In the genomic region with DNA sequence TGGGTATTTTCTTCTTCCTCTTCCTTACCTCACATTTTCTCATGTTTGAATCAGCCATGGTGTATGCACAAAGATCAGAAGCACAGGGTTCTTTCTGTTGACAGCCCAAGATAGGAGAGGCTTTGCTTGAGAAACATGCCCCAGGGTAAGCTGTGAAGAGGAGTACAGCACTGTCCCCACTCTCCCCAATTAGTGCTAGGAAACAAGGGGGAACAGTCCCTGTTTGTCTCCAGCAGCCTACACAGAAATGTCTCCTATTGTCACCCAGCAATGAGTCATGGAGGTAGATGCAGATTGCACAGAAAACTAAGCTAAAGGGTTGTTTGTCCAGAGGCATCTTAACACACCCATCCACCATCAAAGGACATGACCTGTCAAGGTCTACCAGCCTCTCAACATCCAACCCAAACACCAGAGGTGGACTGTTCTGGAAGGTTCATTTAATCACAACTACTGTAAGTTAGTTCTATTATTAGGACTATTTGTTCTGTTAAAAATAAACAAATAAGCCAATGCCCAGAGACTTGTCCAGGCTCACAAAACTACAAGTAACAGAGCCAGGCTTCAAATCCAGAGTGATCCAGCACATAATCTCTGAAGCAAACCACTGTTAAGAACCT, we compare ENCODE assay signal across 32 mouse cellular contexts. TPM values are rescaled to one million over a fixed set of nuclear protein-coding genes. Genes with fewer than 3 reads are reported as not detected.
DNase-seq lines count a peak whose midpoint lies in the region; ATAC-seq and TF ChIP-seq lines count a peak whose summit lies in the region.
"Had no signal": no experiment of that assay in that cellular context is flagged by ENCODE, and none has a peak within 500 bp of the region (broad histone marks: within the 10 kb centered on the region; RNA-seq: fewer than 3 reads in every experiment).

No protein-coding gene starts in this region.

- H3K27ac ChIP-seq in layer of hippocampus, adult 2 months, result peak overlapping the region; percentile 76
- no peak overlapping the region for H3K27ac ChIP-seq in neural tube, embryonic 13.5 days (replicated peaks)
- no peak overlapping the region for H3K27ac ChIP-seq in neural tube, embryonic 15.5 days (replicated peaks)
- H3K27ac ChIP-seq in stomach, postnatal 0 days (replicated peaks), result peak overlapping the region; percentile 66
- H3K27ac ChIP-seq: heart, embryonic 15.5 days; hindbrain, embryonic 12.5 days; hindbrain, postnatal 0 days; intestine, embryonic 15.5 days; left cerebral cortex, adult 2 months; limb, embryonic 12.5 days; liver, embryonic 13.5 days; midbrain, embryonic 15.5 days; stomach, embryonic 15.5 days had no signal

- TF ChIP-seq EP300 in stomach, postnatal 0 days (optimal IDR thresholded peaks at IDR 0.05), result no peak

- H3K9ac ChIP-seq in neural tube, embryonic 13.5 days, result peak overlapping the region; percentile 31; the same call in 1 of the 2 replicates
- H3K9ac ChIP-seq in neural tube, embryonic 15.5 days (replicated peaks), result no peak overlapping the region
- H3K9ac ChIP-seq in stomach, postnatal 0 days (ENCODE audit: low read length), result no peak overlapping the region
- H3K9ac ChIP-seq: heart, embryonic 15.5 days; hindbrain, embryonic 12.5 days; intestine, embryonic 15.5 days; limb, embryonic 12.5 days; liver, embryonic 13.5 days; lung, embryonic 14.5 days; midbrain, embryonic 15.5 days; stomach, embryonic 15.5 days had no signal

- no peaks in the 10 kb centered on the region for H3K9me3 ChIP-seq in neural tube, embryonic 13.5 days
- H3K9me3 ChIP-seq in neural tube, embryonic 15.5 days (replicated peaks), result no peaks in the 10 kb centered on the region
- H3K9me3 ChIP-seq in stomach, postnatal 0 days (ENCODE audit: control insufficient read depth, low read length), result no peaks in the 10 kb centered on the region
- H3K9me3 ChIP-seq: heart, embryonic 15.5 days; hindbrain, embryonic 12.5 days; intestine, embryonic 15.5 days; limb, embryonic 12.5 days; liver, embryonic 13.5 days; midbrain, embryonic 15.5 days; stomach, embryonic 15.5 days had no signal

- H3K4me3 ChIP-seq in layer of hippocampus, adult 2 months, result peak overlapping the region; percentile 33
- H3K4me3 ChIP-seq in neural tube, embryonic 13.5 days, result no peak overlapping the region
- no peak overlapping the region for H3K4me3 ChIP-seq in neural tube, embryonic 15.5 days (replicated peaks)
- no peak overlapping the region for H3K4me3 ChIP-seq in stomach, postnatal 0 days (ENCODE audit: low read depth, low read length)
- H3K4me3 ChIP-seq in lung, adult 2 months (replicated peaks; ENCODE audit: extremely low read depth, low read depth, low read length), result no peak overlapping the region
- H3K4me3 ChIP-seq: erythroblast, embryonic 14.5 days; heart, embryonic 15.5 days; hindbrain, embryonic 12.5 days; intestine, embryonic 15.5 days; left cerebral cortex, adult 2 months; limb, embryonic 12.5 days; liver, embryonic 13.5 days; midbrain, embryonic 15.5 days; stomach, embryonic 15.5 days had no signal

- TF ChIP-seq CTCF in layer of hippocampus, adult 2 months (conservative IDR thresholded peaks at IDR 0.05), result no peak
- no peak for TF ChIP-seq CTCF in stomach, postnatal 0 days (IDR thresholded peaks at IDR 0.05; ENCODE audit: low read depth)
- no peak for TF ChIP-seq CTCF in lung, adult 2 months (IDR thresholded peaks at IDR 0.05; ENCODE audit: insufficient read depth, low read length)

- ATAC-seq in neural tube, embryonic 13.5 days (ENCODE audit: low read depth), result no peak
- ATAC-seq in neural tube, embryonic 15.5 days (ENCODE audit: low FRiP score), result no peak
- ATAC-seq in stomach, postnatal 0 days (ENCODE audit: low FRiP score, low TSS enrichment), result no peak
- ATAC-seq: activated CD4-positive, CD25-positive, alpha-beta regulatory T cell, adult 4 months; CD4-positive, CD25-positive, alpha-beta regulatory T cell, adult 4 months; forebrain, embryonic 16.5 days; hindbrain, postnatal 0 days; intestine, embryonic 15.5 days; midbrain, embryonic 15.5 days had no signal

- no peaks in the 10 kb centered on the region for H3K36me3 ChIP-seq in neural tube, embryonic 13.5 days
- no peaks in the 10 kb centered on the region for H3K36me3 ChIP-seq in neural tube, embryonic 15.5 days
- H3K36me3 ChIP-seq in stomach, postnatal 0 days (ENCODE audit: control insufficient read depth, insufficient read depth, low read length), result no peaks in the 10 kb centered on the region
- H3K36me3 ChIP-seq: heart, embryonic 15.5 days; hindbrain, embryonic 12.5 days; intestine, embryonic 15.5 days; midbrain, embryonic 15.5 days; stomach, embryonic 15.5 days had no signal

- H3K4me2 ChIP-seq in neural tube, embryonic 13.5 days, result no peak overlapping the region
- no peak overlapping the region for H3K4me2 ChIP-seq in neural tube, embryonic 15.5 days
- H3K4me2 ChIP-seq in stomach, postnatal 0 days (replicated peaks; ENCODE audit: low read depth), result no peak overlapping the region
- H3K4me2 ChIP-seq: heart, embryonic 15.5 days; hindbrain, embryonic 12.5 days; lung, embryonic 14.5 days; midbrain, embryonic 15.5 days; stomach, embryonic 15.5 days had no signal

- H3K4me1 ChIP-seq in neural tube, embryonic 13.5 days (replicated peaks), result peaks cover 35% of the 10 kb centered on the region
- peaks cover 24% of the 10 kb centered on the region for H3K4me1 ChIP-seq in neural tube, embryonic 15.5 days
- peaks cover 3% of the 10 kb centered on the region; the same call in 1 of the 2 replicates for H3K4me1 ChIP-seq in stomach, postnatal 0 days (replicated peaks; ENCODE audit: control insufficient read depth, insufficient read depth)
- peaks cover 9% of the 10 kb centered on the region for H3K4me1 ChIP-seq in lung, adult 2 months (ENCODE audit: control insufficient read depth, insufficient read depth, low read length)

- DNase-seq in layer of hippocampus, adult 2 months (ENCODE audit: low spot score in 2 of 2), result no peak
- no peak for DNase-seq in layer of hippocampus, postnatal 14 days (ENCODE audit: low spot score in 2 of 2)
- peak; percentile 60 for DNase-seq in brain, adult 2 months (ENCODE audit: low read depth, low spot score)
- no peak for DNase-seq in stomach, postnatal 0 days (ENCODE audit: low spot score)
- DNase-seq in lung, adult 2 months, result no peak
- DNase-seq: adrenal gland, adult 2 months; cerebellum, adult 11-12 months; cerebellum, adult 9-11 months; embryo, embryonic 11 days; heart, postnatal 36 days; kidney, adult 2 months; kidney, postnatal 36 days; layer of hippocampus, adult 9-11 months; liver, embryonic 13.5 days; lung, embryonic 14.5 days; lung, postnatal 14 days; thymus, adult 18-20 months; thymus, postnatal 25 days had no signal

- H3K27me3 ChIP-seq in neural tube, embryonic 13.5 days, result no peaks in the 10 kb centered on the region
- no peaks in the 10 kb centered on the region for H3K27me3 ChIP-seq in neural tube, embryonic 15.5 days (replicated peaks)
- no peaks in the 10 kb centered on the region for H3K27me3 ChIP-seq in stomach, postnatal 0 days (ENCODE audit: control insufficient read depth, insufficient read depth, low read length)
- H3K27me3 ChIP-seq: heart, embryonic 15.5 days; hindbrain, embryonic 12.5 days; intestine, embryonic 15.5 days; limb, embryonic 12.5 days; liver, embryonic 13.5 days; midbrain, embryonic 15.5 days; stomach, embryonic 15.5 days had no signal

- TF ChIP-seq POLR2A in lung, adult 2 months (IDR thresholded peaks at IDR 0.05; ENCODE audit: borderline replicate concordance, extremely low read depth, low read depth, low read length), result no peak

RNA-seq across cellular contexts. Expression of a gene that starts 3.2 kb away (rescaled TPM):
- total RNA-seq in layer of hippocampus, adult 2 months (2021), result 100 to 1,000 TPM; 329 to 346 TPM
- total RNA-seq in layer of hippocampus, postnatal 14 days (2021), result 100 to 1,000 TPM; 192 to 203 TPM
- polyA plus RNA-seq in neural tube, embryonic 13.5 days (2015; fragmentation: Nextera tagmentation; extraction: Ambion mirVana), result 54.1 and 61.0 TPM in 2 replicates
- polyA plus RNA-seq in neural tube, embryonic 15.5 days (2015; fragmentation: Nextera tagmentation; extraction: Ambion mirVana), result 71.0 and 80.1 TPM in 2 replicates
- 84.1 and 85.0 TPM in 2 replicates for polyA plus RNA-seq in stomach, postnatal 0 days (2015; fragmentation: Nextera tagmentation; extraction: Ambion mirVana)
- 35.0 and 50.8 TPM in 2 replicates for polyA plus RNA-seq in lung, adult 2 months (2012; rRNA removed)

RNA-seq across cellular contexts. Expression of a gene that starts 15.2 kb away (rescaled TPM):
- total RNA-seq in layer of hippocampus, adult 2 months (2021), result 1 to 10 TPM; 2.8 to 2.9 TPM
- 1 to 10 TPM; 3.2 to 4.3 TPM for total RNA-seq in layer of hippocampus, postnatal 14 days (2021)
- 2.1 and 2.9 TPM in 2 replicates for polyA plus RNA-seq in neural tube, embryonic 13.5 days (2015; fragmentation: Nextera tagmentation; extraction: Ambion mirVana)
- 2.3 and 3.2 TPM in 2 replicates for polyA plus RNA-seq in neural tube, embryonic 15.5 days (2015; fragmentation: Nextera tagmentation; extraction: Ambion mirVana)
- polyA plus RNA-seq in stomach, postnatal 0 days (2015; fragmentation: Nextera tagmentation; extraction: Ambion mirVana), result 2.0 and 2.2 TPM in 2 replicates
- not detected in 2 replicates for polyA plus RNA-seq in lung, adult 2 months (2012; rRNA removed)
- total RNA-seq: hindbrain, postnatal 0 days had no signal
- polyA plus RNA-seq: adrenal gland, adult 2 months; erythroblast, embryonic 14.5 days had no signal

RNA-seq across cellular contexts. Expression of a gene that starts 31.2 kb away (rescaled TPM):
- total RNA-seq in layer of hippocampus, adult 2 months (2021), result 10 to 100 TPM; 15.4 to 21.7 TPM
- 10 to 100 TPM; 17.7 to 18.2 TPM for total RNA-seq in layer of hippocampus, postnatal 14 days (2021)
- 78.9 and 80.5 TPM in 2 replicates for polyA plus RNA-seq in neural tube, embryonic 13.5 days (2015; fragmentation: Nextera tagmentation; extraction: Ambion mirVana)
- 65.7 and 96.3 TPM in 2 replicates for polyA plus RNA-seq in neural tube, embryonic 15.5 days (2015; fragmentation: Nextera tagmentation; extraction: Ambion mirVana)
- 81.1 and 85.7 TPM in 2 replicates for polyA plus RNA-seq in stomach, postnatal 0 days (2015; fragmentation: Nextera tagmentation; extraction: Ambion mirVana)
- polyA plus RNA-seq in lung, adult 2 months (2012; rRNA removed), result 2.5 and 4.9 TPM in 2 replicates

Comparison
In these comparisons a context has a peak if more than half of its experiments do, and no peak if none do; other contexts are left out.
1. H3K27ac ChIP-seq: peak in layer of hippocampus, adult 2 months (single experiment) and stomach, postnatal 0 days (single experiment); none in neural tube, embryonic 13.5 days (single experiment) and neural tube, embryonic 15.5 days (single experiment).
2. RNA of a gene that starts 31.2 kb away (polyA plus RNA-seq): 81.1 to 85.7 TPM in stomach, postnatal 0 days, 78.9 to 80.5 TPM in neural tube, embryonic 13.5 days and 65.7 to 96.3 TPM in neural tube, embryonic 15.5 days; 2.5 to 4.9 TPM in lung, adult 2 months; every median in the first group is over 10 times any median in the second.